Mouse (Mus musculus) lung, postnatal 36 days (tissue): ENCODE data around the gene Fcgrt.
"Not testable (repeated sequence)": the region's sequence is repeated elsewhere in the genome, so short reads cannot be mapped to it uniquely, and the experiment has no call there.

Experiments
- DNase-seq: peaks from one replicate; pipeline ENCODE4 v3.0.0; 2022; ENCODE audit warnings: mixed read lengths

Gene Fcgrt

DNA sequence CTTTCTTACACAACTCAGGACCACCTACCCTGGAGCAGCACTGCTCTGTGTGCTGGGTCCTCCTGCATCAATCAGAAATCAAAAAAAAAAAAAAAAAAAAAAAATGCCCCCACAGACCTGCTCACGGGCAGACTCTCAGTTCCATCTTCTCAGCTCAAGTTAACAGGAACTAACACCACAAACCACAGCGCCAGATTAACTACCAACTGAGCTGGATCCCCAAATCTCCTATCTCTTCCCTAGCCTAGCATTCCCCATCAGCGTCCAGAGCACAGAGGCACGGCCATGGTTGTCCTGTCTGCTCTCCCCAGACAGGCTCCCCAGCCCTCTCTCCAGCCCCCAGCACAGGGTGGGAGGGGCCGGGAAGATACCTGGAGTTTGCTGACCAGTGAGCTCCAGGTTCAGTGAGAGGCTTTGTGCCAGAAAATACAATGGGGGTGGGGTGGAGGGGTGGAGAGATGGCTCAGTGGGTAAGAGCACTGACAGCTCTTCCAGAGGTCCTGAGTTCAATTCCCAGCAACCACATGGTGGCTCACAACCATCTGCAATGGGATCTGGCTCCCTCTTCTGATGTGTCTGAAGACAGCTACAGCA, 3.5 kb upstream of the Fcgrt start:
- DNase-seq = no peak

- no peak for DNase-seq
Measured at GRCm38 (mm10) chr7:45106441-45106840, 2.8 kb upstream of the Fcgrt start.

- DNase-seq = no peak
Measured at GRCm38 (mm10) chr7:45105491-45105890, 1.8 kb upstream of the Fcgrt start.

DNA sequence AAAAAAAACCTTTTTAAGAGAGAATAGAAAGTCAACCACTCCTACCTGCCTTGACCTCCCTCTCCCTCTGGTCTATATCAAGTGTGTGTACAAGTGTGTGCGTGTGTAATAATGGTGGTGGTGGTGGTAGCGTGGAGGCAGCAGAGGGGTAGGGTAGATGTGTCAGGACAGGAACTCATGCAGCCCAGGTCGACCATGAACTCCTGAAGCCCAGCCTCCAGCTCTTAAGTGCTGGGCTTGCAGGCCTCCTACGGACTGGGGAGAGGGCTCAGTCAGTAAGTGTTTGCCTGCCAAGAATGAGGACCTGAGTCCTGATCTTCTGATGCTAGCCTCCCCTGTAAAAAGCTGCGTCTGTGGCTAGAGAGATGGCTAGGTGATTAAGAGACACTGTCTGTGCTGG, 1.3 kb upstream of the Fcgrt start:
- DNase-seq = no peak

GRCm38 (mm10) chr7:45102940-45103585, 588 bp downstream of the Fcgrt start:
- peak; percentile 50 for DNase-seq

DNA sequence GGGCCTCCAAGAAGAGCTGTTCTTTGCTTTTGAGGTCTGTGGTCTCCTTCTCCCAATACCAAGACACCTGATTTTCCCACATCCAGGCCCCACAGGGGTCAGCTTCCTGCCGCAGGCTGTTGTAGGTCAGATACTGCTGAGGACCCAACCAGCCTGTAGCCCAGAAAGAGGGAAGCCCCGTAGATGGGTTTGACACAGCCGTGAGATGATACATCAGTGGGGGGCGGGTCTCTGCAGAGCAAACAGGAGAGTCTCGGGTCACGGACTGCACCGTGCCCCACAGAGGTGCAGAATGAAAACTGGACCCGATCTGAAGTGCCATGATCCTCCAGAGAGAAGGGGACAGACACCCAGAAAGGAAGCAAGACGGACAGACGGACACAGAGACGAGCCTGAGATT, 1.2 kb downstream of the Fcgrt start:
- no peak for DNase-seq

DNA sequence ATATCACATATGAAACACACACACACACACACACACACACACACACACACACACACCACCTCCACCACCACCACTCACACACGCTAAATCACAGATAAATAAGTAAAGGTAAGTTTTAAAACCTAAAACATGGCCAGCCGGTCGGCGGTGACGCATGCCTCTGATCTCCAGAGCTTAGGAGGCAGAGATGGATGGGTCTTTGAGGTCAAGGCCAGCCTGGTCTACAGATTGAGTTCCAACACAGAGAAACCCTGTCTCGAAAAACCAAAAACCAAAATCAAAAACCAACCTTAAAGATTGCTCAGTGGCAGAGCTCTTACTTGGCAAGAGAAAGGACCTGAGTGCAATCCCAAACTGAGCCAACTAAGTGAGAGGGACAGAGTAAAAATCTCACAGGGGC, 3.6 kb downstream of the Fcgrt start:
- DNase-seq = no peak

- DNase-seq = no peak
Measured at GRCm38 (mm10) chr7:45098541-45099240, 5.0 kb downstream of the Fcgrt start.

DNA sequence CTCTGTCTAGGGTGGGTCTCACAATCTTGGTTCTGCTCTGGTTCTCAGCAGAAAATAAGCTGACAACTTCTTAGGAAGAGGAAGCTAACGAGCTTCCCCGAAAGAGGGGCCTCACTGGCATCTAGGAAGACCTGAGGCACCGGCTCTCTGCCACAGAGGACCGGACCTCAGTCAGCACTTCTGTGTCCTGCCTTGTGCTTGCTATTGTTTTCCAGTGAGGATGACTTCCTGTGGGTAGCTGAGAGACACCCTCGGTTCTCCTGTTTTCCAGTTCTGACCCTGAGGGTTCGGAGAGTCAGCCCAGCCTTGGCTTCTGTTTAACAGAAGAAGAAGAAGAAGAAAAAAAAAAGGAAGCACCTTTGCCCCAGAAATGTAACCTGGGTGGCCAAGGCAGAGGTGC, 6.2 kb downstream of the Fcgrt start:
- DNase-seq = no peak

- DNase-seq = not testable (repeated sequence)
Measured at GRCm38 (mm10) chr7:45095965-45096364, 7.7 kb downstream of the Fcgrt start.

- no peak for DNase-seq
Measured at GRCm38 (mm10) chr7:45095367-45095766, 8.3 kb downstream of the Fcgrt start.

GRCm38 (mm10) chr7:45094121-45094520, 9.5 kb downstream of the Fcgrt start:
- no peak for DNase-seq

DNA sequence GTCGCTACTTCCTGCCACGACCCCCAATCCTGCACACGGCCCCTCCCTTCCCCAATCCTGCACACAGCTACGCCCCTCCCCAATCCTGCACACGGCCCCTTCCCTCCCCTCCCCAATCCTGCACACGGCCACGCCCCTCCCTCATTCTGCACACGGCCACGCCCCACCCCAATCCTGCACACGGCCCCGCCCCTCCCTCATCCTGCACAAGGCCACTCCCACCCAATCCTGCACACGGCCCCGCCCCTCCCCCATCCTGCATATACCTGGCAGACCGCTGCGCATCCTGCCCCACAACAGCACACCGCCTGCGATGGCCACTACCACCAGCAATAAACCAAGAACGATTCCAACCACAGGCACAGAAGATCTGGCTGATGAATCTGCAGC, 10.1 kb downstream of the Fcgrt start:
- no peak for DNase-seq

DNA sequence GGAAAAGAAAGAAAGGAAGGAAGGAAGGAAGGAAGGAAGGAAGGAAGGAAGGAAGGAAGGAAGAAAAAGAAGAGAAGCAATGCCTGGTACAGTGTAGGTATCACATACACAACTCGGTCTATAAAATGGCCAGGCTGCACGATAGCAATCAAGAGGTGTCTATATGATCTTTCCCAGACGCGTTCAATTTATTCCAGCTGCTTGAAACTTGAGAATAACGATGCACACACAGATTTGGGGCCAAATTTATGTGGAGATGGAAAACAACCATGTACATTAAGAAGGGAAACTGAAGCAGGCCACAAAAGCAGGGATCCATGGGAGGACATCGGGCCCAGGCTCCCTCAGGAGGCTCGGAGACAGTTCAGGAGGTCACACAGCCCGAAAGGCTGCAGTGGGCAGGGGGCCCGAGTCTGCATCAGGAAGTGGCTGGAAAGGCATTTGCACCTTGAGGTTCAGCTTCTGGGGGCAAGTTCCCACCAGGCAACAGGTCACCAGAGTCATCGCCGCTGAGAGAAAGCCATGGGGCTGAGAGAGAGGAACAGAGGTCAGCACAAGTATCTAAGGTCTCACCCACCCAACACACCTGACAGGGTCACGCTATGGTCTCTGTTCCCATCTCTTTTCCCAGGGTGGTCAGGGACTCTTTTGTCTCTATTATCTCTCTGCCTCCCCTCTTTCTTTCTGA, 10.7 kb downstream of the Fcgrt start:
- DNase-seq = no peak

GRCm38 (mm10) chr7:45092048-45092447, 11.6 kb downstream of the Fcgrt start, which contains the start of gene Rcn3:
TSS of gene Rcn3 (minus strand) at chr7:45092221.
- peak; percentile 76 for DNase-seq

DNA sequence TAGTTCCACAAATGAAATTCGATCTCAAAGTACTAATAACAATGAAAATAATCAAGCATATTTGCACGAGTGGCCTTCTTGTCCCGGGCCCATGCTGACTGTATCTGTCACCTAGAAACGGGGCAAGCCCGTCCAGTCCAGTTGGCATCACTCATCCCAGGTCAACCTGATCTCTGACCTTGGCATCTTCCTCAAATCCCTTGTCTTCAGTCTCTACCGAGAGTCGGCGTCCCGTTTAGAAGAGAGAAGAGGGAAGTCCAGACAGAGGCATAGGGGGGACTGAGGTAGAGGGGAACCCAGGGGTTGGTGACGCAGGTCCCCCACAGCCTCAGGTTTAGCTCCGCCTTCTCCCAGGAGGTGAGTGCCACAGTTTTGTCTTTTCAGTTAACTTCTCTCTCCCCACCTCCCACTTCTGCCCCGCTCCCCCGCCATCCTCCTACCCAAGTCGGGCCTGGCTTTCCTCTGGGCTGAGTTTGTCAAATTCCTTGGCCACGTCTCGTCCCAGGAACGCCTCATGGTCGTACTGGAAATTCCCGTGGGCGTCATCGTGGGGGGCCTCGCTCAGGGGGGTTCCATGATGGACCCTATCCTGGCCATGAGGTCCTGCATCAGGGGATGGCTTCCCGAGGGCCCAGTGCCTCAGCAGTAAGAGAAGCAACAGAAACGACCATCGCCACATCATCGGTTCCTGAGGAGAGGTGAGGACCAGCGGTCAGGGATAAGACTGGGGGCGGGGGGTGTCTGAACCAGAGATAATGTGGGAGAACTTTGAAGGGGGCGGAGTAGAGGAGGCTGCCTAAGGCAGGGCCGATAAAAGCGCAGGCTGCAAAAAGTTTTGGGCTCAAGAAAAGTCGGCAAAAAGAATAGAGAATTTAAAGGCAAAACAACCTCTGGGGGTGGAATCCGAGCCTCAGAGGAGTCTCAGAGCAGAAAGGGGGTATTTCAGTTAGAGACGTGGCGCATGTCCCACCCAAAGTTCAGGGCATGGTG, 12.4 kb downstream of the Fcgrt start:
- DNase-seq = no peak

DNA sequence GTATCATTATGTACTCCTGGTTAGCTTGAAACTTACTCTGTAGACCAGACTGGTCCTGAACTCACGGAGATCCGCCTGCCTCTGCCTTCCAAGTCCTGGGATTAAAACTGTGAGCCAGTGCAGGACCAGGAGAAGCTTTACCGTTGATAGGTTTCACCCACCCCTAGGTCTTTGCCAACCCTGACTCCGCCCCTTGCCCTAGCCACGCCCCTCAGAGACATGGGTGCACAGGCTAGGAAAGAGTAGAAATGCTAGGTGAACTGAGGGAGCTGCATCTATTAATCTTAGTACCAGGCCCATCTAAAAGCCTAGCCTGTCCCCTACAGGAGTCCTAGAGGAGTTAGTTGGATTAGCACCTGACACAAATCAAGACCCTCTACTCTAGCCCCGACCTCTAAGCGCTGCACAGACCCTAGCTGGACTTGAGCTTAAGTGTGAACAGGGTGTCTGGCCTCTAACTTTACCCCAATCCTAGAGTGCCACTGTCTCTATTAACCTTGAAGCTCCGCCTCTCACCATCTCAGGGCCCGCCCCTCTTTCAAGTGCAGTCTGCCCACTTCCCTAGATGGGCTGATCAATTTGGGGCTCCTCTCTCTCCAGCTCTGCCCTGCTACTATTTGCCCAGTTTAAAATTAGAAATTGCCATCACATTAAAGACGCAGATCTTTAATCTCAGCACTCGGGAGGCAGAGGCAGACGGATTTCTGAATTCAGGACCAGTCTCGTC, 13.2 kb downstream of the Fcgrt start:
- DNase-seq = no peak

GRCm38 (mm10) chr7:45088597-45088996, 15.1 kb downstream of the Fcgrt start:
- no peak for DNase-seq

- no peak for DNase-seq
Measured at GRCm38 (mm10) chr7:45086084-45086483, 17.6 kb downstream of the Fcgrt start.

- no peak for DNase-seq
Measured at GRCm38 (mm10) chr7:45083300-45083890, 20.3 kb downstream of the Fcgrt start.
